Mouse (Mus musculus) myocyte (in vitro differentiated cells): ENCODE data around the gene Dock1. TPM values are rescaled to one million over a fixed set of nuclear protein-coding genes. Genes with fewer than 3 reads are reported as not detected.

Source experiments
- H3K27me3 ChIP-seq: one replicate; pipeline ENCODE4 v1.6.1; 2011; ENCODE audit not compliant: control insufficient read depth, insufficient read depth, insufficient read length
- H3K36me3 ChIP-seq: one replicate; pipeline ENCODE4 v1.6.1; 2011; ENCODE audit not compliant: control insufficient read depth, insufficient read depth
- H3K4me2 ChIP-seq: one replicate; pipeline ENCODE4 v1.6.1; 2011; ENCODE audit warnings: low read depth, control low read depth
- H3K4me3 ChIP-seq: one replicate; pipeline ENCODE4 v1.5.1; 2011; ENCODE audit warnings: mild to moderate bottlenecking, control low read depth, moderate library complexity
- H3K79me2 ChIP-seq: one replicate; pipeline ENCODE4 v1.6.1; 2011; ENCODE audit not compliant: control insufficient read depth, insufficient read depth
- H3ac ChIP-seq: one replicate; pipeline ENCODE4 v1.6.1; 2011; ENCODE audit not compliant: control insufficient read depth, insufficient read length
- CEBPB ChIP-seq: IDR thresholded peaks from 2 replicates; pipeline ENCODE4 v1.6.1; 2011; ENCODE audit warnings: mild to moderate bottlenecking, moderate library complexity; ENCODE audit not compliant: poor library complexity, insufficient read depth, severe bottlenecking
- E2F4 ChIP-seq: IDR thresholded peaks from one replicate; pipeline ENCODE4 v1.6.1; 2011; ENCODE audit warnings: mild to moderate bottlenecking, control low read depth, moderate library complexity; ENCODE audit not compliant: insufficient read depth
- MAX ChIP-seq: IDR thresholded peaks from one replicate; pipeline ENCODE4 v1.6.1; 2011; ENCODE audit warnings: low read depth, mild to moderate bottlenecking, control low read depth
- MYOD1 ChIP-seq, 3 experiments: IDR thresholded peaks; one replicate each; pipeline ENCODE4 v1.6.1; 2011; ENCODE audit warnings: control low read depth in 2 of 3, low read depth in 2 of 3, mild to moderate bottlenecking in 2 of 3, moderate library complexity in 1 of 3; ENCODE audit not compliant: insufficient read length in 2 of 3, control insufficient read depth in 1 of 3
- MYOG ChIP-seq, 3 experiments: IDR thresholded peaks; one replicate each; pipeline ENCODE4 v1.6.1; 2011; ENCODE audit warnings: control low read depth in 2 of 3, low read depth in 2 of 3, mild to moderate bottlenecking in 2 of 3; ENCODE audit not compliant: insufficient read length in 2 of 3, control insufficient read depth in 1 of 3, insufficient read depth in 1 of 3
- POLR2A ChIP-seq: IDR thresholded peaks from one replicate; pipeline ENCODE4 v1.6.1; 2011; ENCODE audit warnings: low read depth, mild to moderate bottlenecking, control low read depth, moderate library complexity; ENCODE audit not compliant: insufficient read length
- POLR2AphosphoS2 ChIP-seq: IDR thresholded peaks from one replicate; pipeline ENCODE4 v1.6.1; 2011; ENCODE audit warnings: low read depth, control low read depth; ENCODE audit not compliant: insufficient read length
- REST ChIP-seq: IDR thresholded peaks from one replicate; pipeline ENCODE4 v1.6.1; 2011; ENCODE audit warnings: mild to moderate bottlenecking, control low read depth, moderate library complexity; ENCODE audit not compliant: insufficient read depth, insufficient read length
- SRF ChIP-seq: IDR thresholded peaks from one replicate; pipeline ENCODE4 v1.6.1; 2011; ENCODE audit warnings: low read depth; ENCODE audit not compliant: control insufficient read depth, insufficient read length
- TCF12 ChIP-seq: IDR thresholded peaks from one replicate; pipeline ENCODE4 v1.6.1; 2011; ENCODE audit warnings: mild to moderate bottlenecking, control low read depth; ENCODE audit not compliant: poor library complexity, insufficient read depth, severe bottlenecking
- TCF3 ChIP-seq: IDR thresholded peaks from one replicate; pipeline ENCODE4 v1.6.1; 2011; ENCODE audit warnings: low read depth, control low read depth; ENCODE audit not compliant: insufficient read length
- USF1 ChIP-seq: IDR thresholded peaks from one replicate; pipeline ENCODE4 v1.6.1; 2011; ENCODE audit warnings: low read depth, mild to moderate bottlenecking, control low read depth, moderate library complexity
- polyA plus RNA-seq: library from polyadenylated mRNA; unstranded; fragments of >200 nt; fragmentation: generic; extraction: Trizol; gene quantifications from one replicate; pipeline ENCODE4 v1.2.1, GENCODE M21; 2012; ENCODE audit warnings: missing spikeins

Dock1 gene
- polyA plus RNA-seq, 1 experiment: 6.2 TPM

DNA sequence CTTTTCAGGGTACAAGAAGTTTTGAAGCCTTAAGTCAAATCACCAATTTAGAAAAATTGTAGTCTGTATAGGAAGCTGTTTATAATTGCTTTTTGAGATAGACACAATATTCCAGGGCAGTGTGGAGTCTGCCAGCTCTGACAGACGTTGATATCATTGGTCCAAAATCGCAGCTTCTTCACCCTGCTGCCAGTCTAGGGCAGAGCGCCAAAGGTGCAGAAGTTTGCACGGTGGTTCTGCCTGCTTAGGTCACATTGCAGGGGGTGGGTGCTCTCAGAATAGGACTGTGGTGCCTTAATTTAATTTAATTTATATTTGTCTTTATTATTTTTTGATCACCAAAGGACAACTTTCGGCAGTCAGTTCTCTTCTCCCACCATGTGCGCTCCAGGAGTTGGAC is 288.6 kb downstream of the Dock1 start:
- TF ChIP-seq MAX (no peak), E2F4 (no peak), SRF (no peak), CEBPB (no peak), TCF3 (no peak), MYOG (IDR thresholded peaks at IDR 0.05; ENCODE audit: control insufficient read depth in 1 of 3, insufficient read depth in 1 of 3, insufficient read length in 2 of 3, low read depth in 2 of 3) (no peak), POLR2AphosphoS2 (no peak), USF1 (no peak), MYOD1 (IDR thresholded peaks at IDR 0.05; ENCODE audit: control insufficient read depth in 1 of 3, insufficient read length in 2 of 3, low read depth in 2 of 3) (no peak), REST (no peak), POLR2A (no peak), TCF12 (no peak)
- no peak overlapping the region for H3ac ChIP-seq
- no peaks in the 10 kb centered on the region for H3K79me2 ChIP-seq
- no peak overlapping the region for H3K4me2 ChIP-seq
- H3K27me3 ChIP-seq: no peaks in the 10 kb centered on the region
- H3K36me3 ChIP-seq: no peaks in the 10 kb centered on the region
- H3K4me3 ChIP-seq: no peak overlapping the region

DNA sequence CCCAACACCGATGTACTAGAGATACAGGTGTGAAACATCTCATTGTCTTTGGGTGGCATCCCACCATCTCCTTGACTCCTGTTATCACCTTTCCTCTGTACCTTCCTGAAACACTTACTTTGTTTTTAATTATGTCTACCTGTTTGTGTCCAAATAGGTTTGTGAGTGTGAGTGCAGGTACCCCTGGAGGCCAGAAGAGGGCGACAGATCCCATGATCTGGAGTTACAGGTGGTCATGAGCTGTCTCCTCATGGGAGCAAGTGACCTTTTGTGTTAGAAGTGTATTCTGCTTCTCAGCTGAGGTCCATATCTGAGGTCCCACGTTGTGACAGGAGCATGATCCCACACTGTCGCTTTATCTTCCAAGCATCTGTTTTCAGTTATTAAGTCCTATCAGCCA is 290.4 kb downstream of the Dock1 start:
- no peaks in the 10 kb centered on the region for H3K36me3 ChIP-seq
- no peak overlapping the region for H3K4me3 ChIP-seq
- H3K27me3 ChIP-seq: no peaks in the 10 kb centered on the region
- no peak overlapping the region for H3K4me2 ChIP-seq
- no peak overlapping the region for H3ac ChIP-seq
- H3K79me2 ChIP-seq: no peaks in the 10 kb centered on the region
- TF ChIP-seq CEBPB (no peak), POLR2A (no peak), POLR2AphosphoS2 (no peak), MAX (no peak), SRF (no peak), MYOG (IDR thresholded peaks at IDR 0.05; ENCODE audit: control insufficient read depth in 1 of 3, insufficient read depth in 1 of 3, insufficient read length in 2 of 3, low read depth in 2 of 3) (no peak), USF1 (no peak), MYOD1 (IDR thresholded peaks at IDR 0.05; ENCODE audit: control insufficient read depth in 1 of 3, insufficient read length in 2 of 3, low read depth in 2 of 3) (no peak), TCF3 (no peak), E2F4 (no peak), REST (no peak), TCF12 (no peak)

DNA sequence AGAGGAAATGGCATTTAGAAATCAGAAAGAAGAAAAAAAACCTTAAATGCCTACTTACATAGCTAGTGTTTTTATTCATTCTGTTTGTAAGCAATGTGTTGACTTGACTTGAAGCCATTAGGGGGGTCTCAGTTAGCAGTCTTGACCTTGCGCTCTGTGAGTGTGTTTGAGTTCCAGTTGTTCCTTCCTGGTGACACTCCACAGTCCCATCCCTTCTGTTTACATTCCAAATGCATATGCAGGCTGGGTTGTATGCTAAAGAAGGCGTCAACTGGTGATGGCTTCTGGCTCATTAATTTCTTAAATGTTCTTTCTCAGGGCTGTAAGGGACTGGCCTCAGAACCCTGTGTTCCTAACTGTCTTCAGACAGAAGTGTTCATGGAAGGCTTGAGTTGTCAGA is 291.2 kb downstream of the Dock1 start:
- H3ac ChIP-seq: no peak overlapping the region
- H3K4me3 ChIP-seq: no peak overlapping the region
- TF ChIP-seq CEBPB (no peak), POLR2AphosphoS2 (no peak), REST (no peak), MAX (no peak), USF1 (no peak), TCF12 (no peak), MYOG (IDR thresholded peaks at IDR 0.05; ENCODE audit: control insufficient read depth in 1 of 3, insufficient read depth in 1 of 3, insufficient read length in 2 of 3, low read depth in 2 of 3) (no peak), POLR2A (no peak), SRF (no peak), TCF3 (no peak), E2F4 (no peak)
- H3K27me3 ChIP-seq: no peaks in the 10 kb centered on the region
- no peak overlapping the region for H3K4me2 ChIP-seq
- no peaks in the 10 kb centered on the region for H3K79me2 ChIP-seq
- H3K36me3 ChIP-seq: no peaks in the 10 kb centered on the region

DNA sequence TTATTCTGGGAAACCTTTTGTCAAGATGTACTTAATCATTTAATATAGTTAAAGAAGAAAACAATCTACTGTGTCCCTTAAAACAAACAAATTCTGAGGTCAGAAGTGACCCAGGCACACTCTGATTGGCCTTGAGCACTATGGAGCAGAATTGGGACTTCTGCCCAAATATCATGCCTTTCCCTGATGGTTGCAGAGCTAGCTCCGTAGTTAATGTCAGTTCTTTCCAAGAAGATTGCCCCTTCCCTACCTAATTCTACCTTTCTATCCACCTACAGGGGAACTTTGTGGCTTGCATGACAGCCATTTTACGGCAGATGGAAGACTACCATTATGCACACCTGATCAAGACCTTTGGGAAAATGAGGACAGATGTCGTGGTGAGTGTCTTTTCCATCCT is 319.8 kb downstream of the Dock1 start:
- no peaks in the 10 kb centered on the region for H3K36me3 ChIP-seq
- H3ac ChIP-seq: no peak overlapping the region
- TF ChIP-seq TCF12 (no peak), REST (no peak), POLR2AphosphoS2 (no peak), SRF (no peak), USF1 (no peak), E2F4 (no peak), CEBPB (no peak), MYOD1 (IDR thresholded peaks at IDR 0.05; ENCODE audit: control insufficient read depth in 1 of 3, insufficient read length in 2 of 3, low read depth in 2 of 3) (no peak), TCF3 (no peak), MYOG (IDR thresholded peaks at IDR 0.05; ENCODE audit: control insufficient read depth in 1 of 3, insufficient read depth in 1 of 3, insufficient read length in 2 of 3, low read depth in 2 of 3) (no peak), MAX (no peak)
- no peak overlapping the region for H3K4me3 ChIP-seq
- H3K27me3 ChIP-seq: no peaks in the 10 kb centered on the region
- H3K79me2 ChIP-seq: no peaks in the 10 kb centered on the region
- no peak overlapping the region for H3K4me2 ChIP-seq

DNA sequence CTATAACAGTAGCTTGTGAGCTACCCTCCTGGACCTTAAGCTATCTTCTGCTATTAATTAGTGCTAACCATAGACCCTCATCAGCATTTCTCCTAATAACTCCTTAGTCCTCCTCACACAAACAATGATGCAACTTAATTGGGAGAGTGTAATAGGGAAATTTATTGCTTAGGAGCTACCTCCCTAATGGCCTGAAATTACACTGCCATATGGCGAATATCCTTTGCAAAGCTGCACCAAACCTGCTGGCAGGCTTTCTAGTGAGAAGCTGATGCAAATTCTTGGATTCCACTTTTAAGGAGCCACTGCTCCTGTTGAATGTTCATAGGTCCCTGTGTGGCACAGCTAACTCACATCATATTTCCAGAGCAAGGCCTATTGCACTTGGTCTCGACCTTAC is 320.5 kb downstream of the Dock1 start:
- H3K4me2 ChIP-seq: no peak overlapping the region
- H3ac ChIP-seq: no peak overlapping the region
- TF ChIP-seq TCF12: no peak
- no peak for TF ChIP-seq E2F4
- no peaks in the 10 kb centered on the region for H3K27me3 ChIP-seq
- no peak overlapping the region for H3K4me3 ChIP-seq
- H3K36me3 ChIP-seq: no peaks in the 10 kb centered on the region
- H3K79me2 ChIP-seq: no peaks in the 10 kb centered on the region
